Mouse (Mus musculus) C2C12 (cell line): ENCODE results near the gene Msl3. TPM values are rescaled to one million over a fixed set of nuclear protein-coding genes. Genes with fewer than 3 reads are reported as not detected.

Source experiments
- H3K27me3 ChIP-seq: one replicate; pipeline ENCODE4 v1.6.1; 2011; ENCODE audit not compliant: control insufficient read depth, insufficient read depth, insufficient read length
- H3K36me3 ChIP-seq: one replicate; pipeline ENCODE4 v1.6.1; 2011; ENCODE audit not compliant: control insufficient read depth, insufficient read depth
- H3K4me3 ChIP-seq: one replicate; pipeline ENCODE4 v1.5.1; 2011; ENCODE audit warnings: mild to moderate bottlenecking, control low read depth; ENCODE audit not compliant: poor library complexity, insufficient read depth, severe bottlenecking
- H3K79me2 ChIP-seq: one replicate; pipeline ENCODE4 v1.6.1; 2011; ENCODE audit not compliant: control insufficient read depth, insufficient read depth
- H3K79me3 ChIP-seq: one replicate; pipeline ENCODE4 v1.6.1; 2011; ENCODE audit warnings: low read depth, control low read depth
- H3ac ChIP-seq: one replicate; pipeline ENCODE3; 2011; ENCODE audit warnings: low read depth; ENCODE audit not compliant: control insufficient read depth, insufficient read length
- CEBPB ChIP-seq: IDR thresholded peaks from one replicate; pipeline ENCODE4 v1.6.1; 2011; ENCODE audit warnings: low read depth, mild to moderate bottlenecking, control low read depth, moderate library complexity
- CTCF ChIP-seq: IDR thresholded peaks from one replicate; pipeline ENCODE4 v1.5.1; 2011; ENCODE audit not compliant: control insufficient read depth, insufficient read depth, insufficient read length
- FOSL1 ChIP-seq: IDR thresholded peaks from one replicate; pipeline ENCODE4 v1.8.0; 2011; ENCODE audit warnings: mild to moderate bottlenecking, low read length; ENCODE audit not compliant: poor library complexity, insufficient read depth, severe bottlenecking
- MAX ChIP-seq: IDR thresholded peaks from one replicate; pipeline ENCODE4 v1.6.1; 2011; ENCODE audit warnings: mild to moderate bottlenecking, control low read depth
- MYOD1 ChIP-seq: IDR thresholded peaks from one replicate; pipeline ENCODE4 v1.6.1; 2011; ENCODE audit warnings: low read depth; ENCODE audit not compliant: control insufficient read depth, insufficient read length
- MYOG ChIP-seq: IDR thresholded peaks from one replicate; pipeline ENCODE4 v1.6.1; 2011; ENCODE audit not compliant: control insufficient read depth, insufficient read length; ENCODE audit errors: extremely low read depth
- USF1 ChIP-seq: IDR thresholded peaks from one replicate; pipeline ENCODE4 v1.6.1; 2011; ENCODE audit warnings: low read depth, mild to moderate bottlenecking, control low read depth, moderate library complexity
- polyA plus RNA-seq: library from polyadenylated mRNA; unstranded; fragments of >200 nt; fragmentation: generic; extraction: Trizol; gene quantifications from one replicate; pipeline ENCODE4 v1.2.1, GENCODE M21; 2012; ENCODE audit warnings: missing spikeins

Gene Msl3
- polyA plus RNA-seq, 1 experiment = 17.6 TPM

- Histone ChIP-seq H3ac (no peak overlapping the region), H3K36me3 (peaks cover 8% of the 10 kb centered on the region), H3K79me2 (no peaks in the 10 kb centered on the region), H3K4me3 (no peak overlapping the region), H3K27me3 (no peaks in the 10 kb centered on the region), H3K79me3 (no peaks in the 10 kb centered on the region)
- no peak for TF ChIP-seq CTCF
- TF ChIP-seq FOSL1 = no peak
- TF ChIP-seq CEBPB = no peak
- TF ChIP-seq MAX = no peak
- TF ChIP-seq MYOG = no peak
- TF ChIP-seq USF1 = no peak
- TF ChIP-seq MYOD1 = no peak
These were observed 26.0 kb downstream of the Msl3 start for GRCm38 (mm10) chrX:168647746-168648145.

GRCm38 (mm10) chrX:168643451-168643850 lies 30.2 kb downstream of the Msl3 start:
- TF ChIP-seq CEBPB (no peak), MAX (no peak), MYOG (no peak), USF1 (no peak), CTCF (no peak), FOSL1 (no peak), MYOD1 (no peak)
- no peaks in the 10 kb centered on the region for H3K79me2 ChIP-seq
- no peaks in the 10 kb centered on the region for H3K79me3 ChIP-seq
- no peak overlapping the region for H3K4me3 ChIP-seq
- H3ac ChIP-seq = no peak overlapping the region
- no peaks in the 10 kb centered on the region for H3K27me3 ChIP-seq
- no peaks in the 10 kb centered on the region for H3K36me3 ChIP-seq

GRCm38 (mm10) chrX:168639556-168640356 lies 33.9 kb downstream of the Msl3 start:
- Histone ChIP-seq H3K4me3 (no peak overlapping the region), H3K79me3 (no peaks in the 10 kb centered on the region), H3K27me3 (no peaks in the 10 kb centered on the region), H3ac (no peak overlapping the region), H3K36me3 (no peaks in the 10 kb centered on the region), H3K79me2 (no peaks in the 10 kb centered on the region)
- no peak for TF ChIP-seq CEBPB
- no peak for TF ChIP-seq MYOG
- no peak for TF ChIP-seq USF1

Other genes starting within 250 kb of the Msl3 start
- gene Frmpd4, start 96.7 kb downstream of the Msl3 start, polyA plus RNA-seq = 0.04 TPM
- gene Arhgap6, start 121.2 kb upstream of the Msl3 start, polyA plus RNA-seq = 0.27 TPM